In the genomic region with DNA sequence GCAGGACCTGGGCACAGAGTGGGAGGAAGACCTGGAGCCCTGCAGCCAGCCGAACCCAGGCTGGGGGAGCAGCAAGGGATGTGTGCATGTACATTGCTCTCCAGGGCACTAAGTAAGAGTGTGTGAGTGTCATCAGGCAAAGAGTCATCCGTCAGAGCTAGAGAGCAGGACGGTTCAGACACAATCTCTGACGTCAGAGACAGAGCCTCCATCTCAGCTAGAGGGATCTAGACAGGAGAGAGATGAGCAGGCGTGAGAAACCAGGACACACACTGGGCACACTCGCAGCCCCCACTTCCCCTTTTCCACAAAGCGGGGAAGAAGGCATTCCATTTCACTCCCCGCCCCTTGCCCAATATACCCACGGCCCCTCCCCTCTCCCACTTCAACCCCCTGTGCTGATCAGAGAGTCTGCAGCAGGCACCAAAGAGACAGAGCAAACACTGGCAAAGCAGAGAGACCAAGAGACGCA, we compare ENCODE assay signal across 9 mouse cellular contexts. TPM values are rescaled to one million over a fixed set of nuclear protein-coding genes. Genes with fewer than 3 reads are reported as not detected.
DNase-seq lines count a peak whose midpoint lies in the region; ATAC-seq and TF ChIP-seq lines count a peak whose summit lies in the region.
"Had no signal": no experiment of that assay in that cellular context is flagged by ENCODE, and none has a peak within 500 bp of the region (broad histone marks: within the 10 kb centered on the region; RNA-seq: fewer than 3 reads in every experiment).

No protein-coding gene starts in this region.

- peak overlapping the region; percentile 38; the same call in 1 of the 2 replicates for H3K9ac ChIP-seq in heart, embryonic 14.5 days (ENCODE audit: low read length)
- no peak overlapping the region for H3K9ac ChIP-seq in MEL (ENCODE audit: control insufficient read depth, low read depth, low read length, poor library complexity, severe bottlenecking)
- H3K9ac ChIP-seq in forebrain, embryonic 11.5 days (ENCODE audit: low read length): peak overlapping the region; percentile 30
- H3K9ac ChIP-seq: liver, embryonic 12.5 days had no signal

- intact Hi-C loops in heart, postnatal 25 days (cut with DNase I): no loop called here

- H3K36me3 ChIP-seq in heart, embryonic 14.5 days (ENCODE audit: control insufficient read depth, insufficient read depth, low read length): no peaks in the 10 kb centered on the region
- no peaks in the 10 kb centered on the region for H3K36me3 ChIP-seq in MEL (ENCODE audit: control insufficient read depth in 1 of 2, insufficient read depth in 2 of 2, low read length in 2 of 2)
- no peaks in the 10 kb centered on the region for H3K36me3 ChIP-seq in forebrain, embryonic 11.5 days (ENCODE audit: control insufficient read depth, insufficient read depth, low read length)
- H3K36me3 ChIP-seq: liver, embryonic 12.5 days had no signal

- H3K4me3 ChIP-seq in heart, embryonic 14.5 days (ENCODE audit: control insufficient read depth in 1 of 2, insufficient read depth in 1 of 2, low read depth in 1 of 2, low read length in 2 of 2): no peak overlapping the region
- no peak overlapping the region for H3K4me3 ChIP-seq in MEL (ENCODE audit: control insufficient read depth in 1 of 2, insufficient read depth in 1 of 2, low read depth in 2 of 2, low read length in 2 of 2)
- no peak overlapping the region for H3K4me3 ChIP-seq in forebrain, embryonic 11.5 days (ENCODE audit: low read depth, low read length)
- H3K4me3 ChIP-seq: liver, embryonic 12.5 days had no signal

- TF ChIP-seq EP300 in MEL (IDR thresholded peaks at IDR 0.05; ENCODE audit: low read depth in 1 of 2, low read length in 2 of 2): no peak

- no peak for DNase-seq in heart, postnatal 25 days (ENCODE audit: low spot score)
- peak; percentile 18 for DNase-seq in MEL (ENCODE audit: low read depth, low spot score)
- DNase-seq in forebrain, embryonic 11.5 days (ENCODE audit: low spot score): no peak
- DNase-seq in embryo, embryonic 10.5 days (ENCODE audit: low spot score): no peak
- no peak for DNase-seq in gastrocnemius, adult 8-10 months (ENCODE audit: low spot score in 2 of 2)
- no peak for DNase-seq in layer of hippocampus, adult 8-10 months (ENCODE audit: low spot score in 2 of 2)

- peaks cover 33% of the 10 kb centered on the region for H3K27me3 ChIP-seq in heart, embryonic 14.5 days (ENCODE audit: control insufficient read depth, insufficient read depth, low read length)
- peaks cover 2 to 4% of the 10 kb centered on the region in 2 experiments; a peak in 2 of 4 replicates for H3K27me3 ChIP-seq in MEL (ENCODE audit: control insufficient read depth in 1 of 2, insufficient read depth in 2 of 2, low read length in 2 of 2)
- no peaks in the 10 kb centered on the region for H3K27me3 ChIP-seq in forebrain, embryonic 11.5 days (ENCODE audit: control insufficient read depth, insufficient read depth, low read length)

- no peak for TF ChIP-seq RAD21 in MEL (IDR thresholded peaks at IDR 0.05; ENCODE audit: low read depth, low read length)

- no peak for TF ChIP-seq POLR2A in MEL (IDR thresholded peaks at IDR 0.05; ENCODE audit: control insufficient read depth in 1 of 2, insufficient read depth in 1 of 2, low read depth in 1 of 2, low read length in 2 of 2, poor library complexity in 1 of 2)

- ATAC-seq in heart, embryonic 14.5 days (ENCODE audit: insufficient number of reproducible peaks, insufficient read depth, low FRiP score, low read depth): 0 out of 2 replicates have a peak, but pooled peaks have one; percentile 5
- ATAC-seq in forebrain, embryonic 11.5 days (replicated peaks; ENCODE audit: low FRiP score): peak; percentile 59
- ATAC-seq in megakaryocyte, adult 5-6 weeks (ENCODE audit: poor library complexity, severe bottlenecking): peak; percentile 43; the same call in 1 of the 2 replicates
- ATAC-seq: liver, embryonic 12.5 days had no signal

- H3K27ac ChIP-seq in heart, embryonic 14.5 days (replicated peaks in 1 of 2; ENCODE audit: control insufficient read depth in 1 of 2, insufficient read depth in 1 of 2, low read depth in 2 of 2, low read length in 2 of 2): peak overlapping the region; percentile 51 to 75
- H3K27ac ChIP-seq in MEL (ENCODE audit: control insufficient read depth, low read depth, low read length): no peak overlapping the region
- H3K27ac ChIP-seq in forebrain, embryonic 11.5 days (ENCODE audit: low read depth, low read length): no peak overlapping the region
- H3K27ac ChIP-seq: liver, embryonic 12.5 days had no signal

- peak overlapping the region; percentile 49 for H3K4me2 ChIP-seq in heart, embryonic 14.5 days (ENCODE audit: low read length)
- H3K4me2 ChIP-seq in forebrain, embryonic 11.5 days (ENCODE audit: low read depth, low read length, severe bottlenecking): peak overlapping the region; percentile 27; the same call in 1 of the 2 replicates
- H3K4me2 ChIP-seq: liver, embryonic 12.5 days had no signal

- peaks cover 25 to 31% of the 10 kb centered on the region in 2 experiments for H3K4me1 ChIP-seq in heart, embryonic 14.5 days (ENCODE audit: control insufficient read depth in 2 of 2, insufficient read depth in 2 of 2, low read length in 2 of 2)
- H3K4me1 ChIP-seq in MEL (ENCODE audit: control insufficient read depth in 1 of 2, insufficient read depth in 2 of 2, low read length in 2 of 2): no peaks in the 10 kb centered on the region
- peaks cover 11% of the 10 kb centered on the region for H3K4me1 ChIP-seq in forebrain, embryonic 11.5 days (replicated peaks; ENCODE audit: control insufficient read depth, insufficient read depth, low read length)

- no peaks in the 10 kb centered on the region for H3K9me3 ChIP-seq in heart, embryonic 14.5 days (ENCODE audit: control insufficient read depth, low read length)
- H3K9me3 ChIP-seq in MEL (replicated peaks; ENCODE audit: insufficient read depth, low read length): no peaks in the 10 kb centered on the region
- H3K9me3 ChIP-seq in forebrain, embryonic 11.5 days (ENCODE audit: control insufficient read depth, low read length): no peaks in the 10 kb centered on the region
- H3K9me3 ChIP-seq: liver, embryonic 12.5 days had no signal

- 13% methylated on average over 10 of the region's 10 CpGs for WGBS in heart, embryonic 14.5 days
- 44% methylated on average over 10 of the region's 10 CpGs for WGBS in forebrain, embryonic 11.5 days

- no peaks in the 10 kb centered on the region for H3K79me2 ChIP-seq in MEL (ENCODE audit: control insufficient read depth, insufficient read depth, low read length, poor library complexity)

- TF ChIP-seq CTCF in MEL (IDR thresholded peaks at IDR 0.05 in 2 of 3, conservative IDR thresholded peaks at IDR 0.05 in 1 of 3; ENCODE audit: control insufficient read depth in 1 of 3, insufficient read depth in 1 of 3, low read depth in 2 of 3, low read length in 3 of 3, poor library complexity in 1 of 3, severe bottlenecking in 1 of 3): no peak

TF ChIP-seq in MEL, 35 proteins besides CTCF, POLR2A, EP300 and RAD21:
- no peak for TF ChIP-seq TBP (IDR thresholded peaks at IDR 0.05; ENCODE audit: low read depth, low read length)
- no peak for TF ChIP-seq ZNF384 (IDR thresholded peaks at IDR 0.05; ENCODE audit: low read depth, low read length)
- TF ChIP-seq ZC3H11A (IDR thresholded peaks at IDR 0.05; ENCODE audit: low read depth, low read length): no peak
- no peak for TF ChIP-seq CHD1 (IDR thresholded peaks at IDR 0.05; ENCODE audit: low read depth, low read length)
- TF ChIP-seq KAT2A (conservative IDR thresholded peaks at IDR 0.05; ENCODE audit: low read depth, low read length): no peak
- no peak for TF ChIP-seq MXI1 (IDR thresholded peaks at IDR 0.05; ENCODE audit: low read depth, low read length)
- no peak for TF ChIP-seq CHD2 (IDR thresholded peaks at IDR 0.05; ENCODE audit: low read length)
- TF ChIP-seq GATA1 (IDR thresholded peaks at IDR 0.05; ENCODE audit: low read depth, low read length): no peak

RNA-seq across cellular contexts. Expression of a gene that starts 20.2 kb away (rescaled TPM):
- polyA plus RNA-seq in heart, embryonic 14.5 days (2014; fragmentation: Nextera tagmentation; extraction: Ambion mirVana): 0.49 and 1.2 TPM in 2 replicates
- 1 to 10 TPM; 2.0 to 2.7 TPM for total RNA-seq in heart, postnatal 25 days (2021)
- 0.13 and 0.27 TPM in 2 replicates for total RNA-seq in MEL (2012; rRNA removed)
- polyA plus RNA-seq in MEL (2012; ENCODE audit: insufficient read depth in 1 of 2, insufficient read length in 2 of 2, low read depth in 1 of 2, low replicate concordance in 2 of 2, missing spikeins in 1 of 2): under 1 TPM in 1 of 2 experiments, not detected in 1; 0.29 TPM
- 0.49 and 0.57 TPM in 2 replicates for polyA plus RNA-seq in forebrain, embryonic 11.5 days (2014; fragmentation: Nextera tagmentation; extraction: Ambion mirVana)
- 1.1 and 1.8 TPM in 2 replicates for total RNA-seq in megakaryocyte, adult 5-6 weeks (2015)
- total RNA-seq in megakaryocyte, adult 5-6 weeks (2017): 1.4 and 1.8 TPM in 2 replicates
- under 1 TPM; 0.17 to 0.65 (median 0.36) TPM for total RNA-seq in gastrocnemius, adult 8-10 months (2022)
- 1 to 10 TPM; 1.3 to 8.4 (median 3.9) TPM for total RNA-seq in layer of hippocampus, adult 8-10 months (2022)

Comparison
In these comparisons a context has a peak if more than half of its experiments do, and no peak if none do; other contexts are left out.
1. ATAC-seq: peak in every context shown above with its lines; median percentile 59 in forebrain, embryonic 11.5 days; 43 in megakaryocyte, adult 5-6 weeks; 5 in heart, embryonic 14.5 days.
2. H3K27ac ChIP-seq: peak in heart, embryonic 14.5 days (2 of 2); none in MEL (single experiment) and forebrain, embryonic 11.5 days (single experiment).